ENCODE assay signal across 8 mouse cellular contexts in genomic region chr1:160561381-160561780, GRCm38 (mm10).
DNase-seq lines count a peak whose midpoint lies in the region; ATAC-seq lines count a peak whose summit lies in the region.
"Had no signal": no experiment of that assay in that cellular context is flagged by ENCODE, and none has a peak within 500 bp of the region (broad histone marks: within the 10 kb centered on the region; RNA-seq: fewer than 3 reads in every experiment).

No protein-coding gene starts in this region.

- DNase-seq in kidney, postnatal 14 days = peak; percentile 12
- DNase-seq in kidney, adult 18-20 months = no peak
- DNase-seq in ES-CJ7 (ENCODE audit: low read depth, low spot score) (peak; percentile 79), adipocyte (ENCODE audit: low spot score) (peak; percentile 35)
- peak; percentile 14 for DNase-seq in lung, postnatal 10 days
- no peak for DNase-seq in heart, adult 9 months (ENCODE audit: low spot score in 2 of 2)
- DNase-seq: liver, embryonic 13.5 days had no signal

- no peak overlapping the region for H3K4me2 ChIP-seq in kidney, embryonic 16.5 days (replicated peaks; ENCODE audit: low read depth, low read length)
- H3K4me2 ChIP-seq: liver, embryonic 13.5 days had no signal

- no peaks in the 10 kb centered on the region for H3K9me3 ChIP-seq in kidney, embryonic 16.5 days (ENCODE audit: low read length)
- H3K9me3 ChIP-seq: liver, embryonic 13.5 days had no signal

- H3K4me1 ChIP-seq in kidney, embryonic 16.5 days (ENCODE audit: insufficient read depth, low read length) = no peaks in the 10 kb centered on the region
- H3K4me1 ChIP-seq: liver, embryonic 13.5 days had no signal

- no peaks in the 10 kb centered on the region for H3K36me3 ChIP-seq in kidney, embryonic 16.5 days (ENCODE audit: insufficient read depth, low read length)
- H3K36me3 ChIP-seq: liver, embryonic 13.5 days had no signal

- H3K27me3 ChIP-seq in kidney, embryonic 16.5 days (ENCODE audit: insufficient read depth, low read length) = no peaks in the 10 kb centered on the region
- H3K27me3 ChIP-seq: liver, embryonic 13.5 days had no signal

- ATAC-seq in kidney, embryonic 16.5 days (ENCODE audit: low FRiP score, low TSS enrichment) = no peak

- H3K27ac ChIP-seq in kidney, embryonic 16.5 days (ENCODE audit: low read length) = no peak overlapping the region
- H3K27ac ChIP-seq: liver, embryonic 13.5 days had no signal

- H3K9ac ChIP-seq in kidney, embryonic 16.5 days (replicated peaks; ENCODE audit: low read length) = no peak overlapping the region
- H3K9ac ChIP-seq: liver, embryonic 13.5 days had no signal

- 71% methylated on average over 1 of the region's 1 CpGs for WGBS in kidney, embryonic 16.5 days

- H3K4me3 ChIP-seq in kidney, embryonic 16.5 days (ENCODE audit: low read length) = no peak overlapping the region
- H3K4me3 ChIP-seq: liver, embryonic 13.5 days had no signal

Comparison
In these comparisons a context has a peak if more than half of its experiments do, and no peak if none do; other contexts are left out.
1. DNase-seq: peak in kidney, postnatal 14 days (single experiment), ES-CJ7 (single experiment), adipocyte (single experiment) and lung, postnatal 10 days (single experiment); none in kidney, adult 18-20 months (single experiment) and heart, adult 9 months (0 of 2).